Mouse (Mus musculus) A20 (cell line): ENCODE results near the gene Nfe2l1.

Source experiments
- DNase-seq: peaks from one replicate; pipeline ENCODE4 v3.0.0-alpha.2; 2011; ENCODE audit warnings: low read depth, low spot score

The Nfe2l1 gene

DNA sequence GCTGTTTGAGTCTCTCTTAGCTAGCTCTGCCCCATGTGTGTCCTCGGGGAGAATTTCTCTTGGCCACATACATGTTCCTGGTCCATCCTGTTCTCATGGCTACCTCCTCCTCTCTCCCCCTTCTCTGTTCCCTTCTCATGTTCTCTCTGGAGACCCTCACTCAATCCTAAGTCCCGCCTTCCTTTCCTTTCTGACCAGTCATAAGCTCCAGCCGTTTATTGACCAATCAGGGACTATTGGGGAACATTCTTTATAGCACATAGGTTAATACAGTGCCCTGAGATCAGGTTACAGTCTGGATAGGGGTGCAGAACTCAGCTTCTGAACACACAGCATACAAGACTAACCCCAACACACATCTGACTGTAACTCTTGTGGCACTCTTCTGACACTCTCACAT, 17.5 kb upstream of the Nfe2l1 start:
- no peak for DNase-seq

DNA sequence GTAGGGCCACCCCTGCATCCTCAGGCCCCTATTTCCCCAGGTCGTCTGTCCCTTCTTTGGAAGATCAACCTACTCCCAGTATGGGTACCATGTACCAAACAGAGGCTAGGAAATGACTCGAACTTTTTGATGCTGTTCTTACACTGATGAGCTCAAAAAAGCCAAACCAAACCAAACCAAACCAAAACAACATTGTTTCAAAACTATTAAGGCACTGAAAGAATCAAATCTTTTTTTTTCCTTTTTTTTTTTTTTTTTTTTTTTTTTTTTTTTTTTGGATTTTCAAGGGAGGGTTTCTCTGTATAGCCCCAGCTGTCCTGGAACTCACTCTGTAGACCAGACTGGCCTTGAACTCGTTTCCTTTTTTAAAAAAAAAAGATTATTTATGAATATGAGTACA, 13.9 kb upstream of the Nfe2l1 start:
- no peak for DNase-seq

DNA sequence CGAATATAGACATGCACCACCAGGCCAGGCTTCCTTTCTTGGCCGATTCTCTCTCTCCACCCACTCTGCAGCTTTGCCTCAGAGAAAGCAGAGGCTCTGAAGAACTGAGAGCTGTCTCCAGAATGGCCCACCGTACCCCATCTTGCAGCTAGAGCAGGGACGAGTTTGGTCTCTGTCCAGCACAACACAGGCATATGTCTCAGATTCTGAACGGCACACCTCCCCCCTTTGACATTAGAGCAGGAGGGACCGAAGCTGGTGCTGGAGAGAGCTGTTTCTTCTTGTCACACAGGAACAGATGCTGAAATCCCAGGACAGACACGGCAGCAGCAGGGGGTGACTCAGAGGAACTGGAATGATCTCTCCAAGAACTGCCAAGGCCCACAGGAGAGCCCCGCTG, 10.5 kb upstream of the Nfe2l1 start:
- no peak for DNase-seq

DNA sequence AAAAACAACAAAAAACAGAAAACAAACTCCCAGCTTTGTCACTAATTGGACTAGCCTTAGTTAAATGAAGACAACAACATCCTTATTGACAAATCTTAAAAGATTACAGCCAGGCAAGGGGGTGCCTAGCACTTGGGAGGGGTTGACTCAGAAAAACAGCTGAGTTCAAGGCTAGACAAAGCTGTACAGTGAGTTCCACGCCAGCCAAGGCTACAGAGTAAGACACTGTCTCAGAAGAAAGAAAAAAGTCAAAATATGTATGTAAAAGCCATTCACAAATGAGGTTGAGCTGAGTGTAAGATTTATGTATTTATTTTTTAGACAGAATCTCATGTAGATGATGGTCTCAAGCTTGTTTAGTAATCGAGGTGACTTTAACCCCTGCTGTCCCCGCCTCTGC, 10.1 kb upstream of the Nfe2l1 start:
- no peak for DNase-seq

DNA sequence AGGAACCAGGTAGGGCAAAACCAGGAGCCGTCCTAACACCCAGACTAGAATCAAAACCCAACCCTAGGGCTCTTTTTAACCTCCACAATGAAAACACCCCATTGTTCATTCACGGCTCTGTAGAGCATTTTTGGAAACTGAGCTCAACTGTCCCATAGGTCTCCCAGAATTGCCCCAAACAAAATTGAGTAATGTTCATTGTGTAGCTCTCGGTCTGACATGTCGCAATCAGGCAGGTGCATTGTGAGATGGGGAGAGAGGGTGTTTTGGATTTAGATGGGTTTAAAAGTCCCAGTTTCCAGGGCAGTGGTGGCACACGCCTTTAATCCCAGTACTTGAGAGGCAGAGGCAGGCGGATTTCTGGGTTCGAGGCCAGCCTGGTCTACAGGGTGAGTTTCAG, 9.7 kb upstream of the Nfe2l1 start:
- no peak for DNase-seq

DNA sequence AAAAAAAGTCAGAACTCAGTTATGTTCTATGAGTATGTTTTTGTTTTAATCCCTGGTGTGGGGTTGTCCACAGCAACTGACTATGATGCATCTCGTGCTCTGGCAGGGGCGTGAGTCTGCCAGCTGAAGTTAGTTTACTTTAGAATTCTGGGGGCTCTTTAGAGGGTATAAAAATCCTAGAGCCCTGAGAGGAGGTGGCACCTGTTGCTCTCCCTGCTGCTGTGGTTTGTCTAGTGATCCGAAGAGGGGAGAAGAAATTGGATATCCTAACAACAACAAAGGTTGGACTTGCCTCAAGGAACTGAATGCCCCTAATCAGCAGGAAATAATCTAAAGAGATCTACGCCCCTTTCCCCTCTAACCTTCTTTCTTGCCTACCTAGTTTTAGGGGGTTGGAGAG, 8.6 kb upstream of the Nfe2l1 start:
- DNase-seq = no peak

DNA sequence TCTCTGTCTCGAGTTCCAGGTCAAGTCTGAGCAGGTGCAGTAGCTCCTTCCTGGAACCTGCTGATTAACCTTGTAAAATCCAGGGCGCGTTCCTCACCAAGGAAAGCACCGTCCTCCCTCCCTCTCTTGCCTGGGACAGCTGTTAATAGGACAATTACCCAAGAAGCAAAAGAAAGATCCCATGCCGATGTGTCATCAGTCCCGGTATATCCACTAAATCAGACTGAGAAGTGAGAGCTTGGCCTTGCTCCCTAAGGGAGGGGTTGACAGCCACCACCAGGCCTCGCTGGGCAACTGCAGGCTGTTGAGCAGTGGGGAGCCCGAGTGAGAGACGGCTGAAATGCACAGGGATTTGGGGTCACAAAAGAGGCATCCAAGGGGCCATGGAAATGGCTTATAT, 7.5 kb upstream of the Nfe2l1 start:
- DNase-seq = no peak

DNA sequence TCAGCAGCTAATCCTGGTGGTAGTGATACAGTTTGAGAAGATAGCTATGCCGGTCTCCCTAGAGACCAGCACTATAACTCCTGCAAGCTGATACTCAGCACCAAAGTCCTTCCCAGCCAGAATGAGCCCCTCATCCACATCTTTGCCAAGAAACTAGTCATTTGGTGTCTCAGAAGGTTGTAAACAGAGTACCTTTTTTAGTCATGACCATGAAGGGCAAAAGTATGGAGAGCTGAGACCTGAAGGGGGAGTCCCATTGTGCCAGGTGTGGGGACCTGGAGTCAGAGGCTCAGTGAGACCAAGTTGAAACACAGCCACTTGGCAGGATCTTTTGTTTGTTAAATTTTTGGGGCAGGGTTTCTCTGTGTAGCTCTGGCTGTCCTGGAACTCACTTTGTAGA, 4.4 kb upstream of the Nfe2l1 start:
- peak; percentile 59 for DNase-seq

DNA sequence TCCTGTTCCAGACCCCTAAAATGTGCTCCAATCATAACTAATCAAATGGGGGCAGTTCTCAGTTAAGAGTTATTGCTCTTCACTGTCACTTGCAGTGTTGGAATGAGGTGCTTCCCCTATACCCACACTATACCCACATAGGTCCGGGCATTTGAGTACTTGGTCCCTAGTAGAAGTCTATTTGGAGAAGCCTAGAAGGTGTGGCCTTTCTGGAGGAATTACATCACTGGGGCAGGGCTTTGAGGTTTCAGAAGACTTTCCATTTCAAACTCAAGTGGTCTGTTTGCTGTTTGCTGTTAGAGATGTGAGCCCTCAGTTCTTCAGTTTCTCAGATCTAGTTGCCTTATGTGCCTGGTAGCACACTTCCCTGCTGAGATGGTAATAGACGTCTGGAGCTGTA, 3.2 kb upstream of the Nfe2l1 start:
- DNase-seq = peak; percentile 83

DNA sequence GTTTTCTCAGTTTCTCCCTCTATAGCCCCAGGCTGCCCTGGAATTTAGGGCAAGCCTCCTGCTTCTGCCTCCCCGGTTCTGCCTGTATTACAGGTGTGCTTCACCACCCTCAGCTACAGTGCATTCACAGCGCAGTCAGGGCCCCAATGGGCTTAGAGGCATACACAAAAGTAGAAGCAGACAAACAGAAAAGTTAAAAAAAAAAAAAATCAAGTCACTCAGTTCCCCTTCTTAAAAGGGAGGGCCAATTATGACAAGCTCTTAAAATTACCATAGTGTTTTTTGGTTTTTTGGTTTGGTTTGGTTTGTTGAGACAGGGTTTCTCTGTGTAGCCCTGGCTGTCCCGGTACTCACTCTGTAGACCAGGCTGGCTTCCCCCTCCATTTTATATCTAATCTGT, 2.8 kb upstream of the Nfe2l1 start:
- DNase-seq = peak; percentile 77

DNA sequence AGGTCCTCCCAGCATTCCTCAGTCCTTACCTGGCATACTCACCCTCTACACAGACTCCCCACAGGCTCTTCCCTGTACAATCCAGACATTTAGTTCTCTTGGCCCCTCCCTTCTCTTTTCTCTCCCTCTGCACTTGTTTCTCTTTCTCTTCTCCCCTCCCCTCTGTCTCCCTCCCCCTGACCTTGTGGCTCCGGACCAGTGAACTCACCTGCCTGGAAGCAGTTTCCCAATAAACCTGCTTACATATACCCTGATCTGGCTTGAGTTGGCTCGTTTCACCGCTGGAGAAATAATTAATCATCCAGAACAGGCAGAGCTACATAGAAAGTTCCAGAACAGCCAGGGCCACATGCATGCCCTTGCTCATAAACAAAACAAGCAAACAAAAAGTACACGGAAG, 1.7 kb upstream of the Nfe2l1 start:
- no peak for DNase-seq

DNA sequence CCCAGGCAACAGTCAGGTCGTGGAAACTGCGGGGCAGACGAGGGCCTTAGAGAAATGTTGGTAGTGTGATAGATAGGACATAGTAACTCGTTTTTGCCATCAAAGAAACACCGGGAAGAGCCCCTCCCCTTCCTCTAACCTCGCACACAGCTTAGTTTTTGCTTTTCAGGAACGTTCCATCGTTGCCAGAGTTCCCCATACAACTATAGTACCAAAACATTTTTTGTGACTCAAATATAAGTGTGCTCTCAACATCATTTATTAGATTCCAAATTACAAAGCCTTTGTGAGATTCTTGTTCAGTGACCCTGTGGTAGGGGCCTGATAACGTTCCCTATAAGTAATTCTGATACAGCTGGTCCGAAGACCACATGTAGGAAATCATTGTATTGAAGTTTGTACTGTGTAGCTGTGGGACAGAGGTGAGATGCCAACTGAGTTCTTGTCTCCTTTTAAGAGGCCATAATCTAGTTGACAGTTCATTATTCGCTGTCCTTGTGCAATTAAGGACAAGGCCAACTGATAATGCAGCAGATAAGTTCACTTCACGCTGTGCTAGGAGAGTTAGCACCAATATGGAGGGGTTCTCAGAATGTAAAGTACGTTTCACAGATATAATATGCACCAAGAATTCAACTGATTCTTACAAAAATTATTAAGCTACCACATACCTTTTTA, 910 bp upstream of the Nfe2l1 start:
- no peak for DNase-seq

DNA sequence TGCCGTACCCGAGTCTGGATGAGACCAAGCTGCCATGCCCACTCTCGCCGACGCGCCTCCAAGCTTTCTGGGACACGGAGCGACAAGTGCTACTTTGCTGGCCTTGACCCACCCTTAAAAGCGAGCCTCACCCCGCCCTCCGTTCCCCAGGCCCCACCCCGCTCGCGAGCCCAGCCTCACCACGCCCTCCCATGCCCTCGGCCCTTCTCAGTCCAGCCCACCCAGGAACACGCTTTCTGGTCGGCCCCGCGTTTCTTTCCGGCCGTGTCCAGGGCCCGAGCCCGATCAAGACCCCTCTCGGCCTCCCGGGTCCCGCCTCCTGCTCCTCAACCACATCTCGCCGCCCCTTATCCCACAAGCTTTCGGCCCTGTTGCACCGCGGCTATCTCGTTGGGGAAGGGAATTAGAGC, 360 bp downstream of the Nfe2l1 start:
- peak; percentile 92 for DNase-seq

DNA sequence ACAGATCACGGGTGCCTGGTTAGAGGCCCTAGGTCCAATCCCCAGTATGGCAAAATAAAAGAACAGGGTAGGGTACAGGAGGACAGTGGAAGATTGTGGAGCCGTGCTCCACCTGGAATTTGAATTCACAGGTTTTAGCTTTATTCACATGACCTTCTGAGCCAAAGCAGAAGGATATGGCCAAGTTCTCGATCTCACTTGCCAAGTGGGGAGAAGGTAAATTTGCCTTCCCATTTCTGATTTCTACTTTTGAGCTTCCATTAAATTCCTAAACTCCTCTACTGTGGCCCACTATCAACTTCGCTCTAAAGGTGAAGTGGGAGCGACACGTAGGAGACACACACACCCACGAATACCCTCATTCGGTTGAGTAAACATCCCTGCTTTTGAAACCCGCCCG, 887 bp downstream of the Nfe2l1 start:
- DNase-seq = no peak

DNA sequence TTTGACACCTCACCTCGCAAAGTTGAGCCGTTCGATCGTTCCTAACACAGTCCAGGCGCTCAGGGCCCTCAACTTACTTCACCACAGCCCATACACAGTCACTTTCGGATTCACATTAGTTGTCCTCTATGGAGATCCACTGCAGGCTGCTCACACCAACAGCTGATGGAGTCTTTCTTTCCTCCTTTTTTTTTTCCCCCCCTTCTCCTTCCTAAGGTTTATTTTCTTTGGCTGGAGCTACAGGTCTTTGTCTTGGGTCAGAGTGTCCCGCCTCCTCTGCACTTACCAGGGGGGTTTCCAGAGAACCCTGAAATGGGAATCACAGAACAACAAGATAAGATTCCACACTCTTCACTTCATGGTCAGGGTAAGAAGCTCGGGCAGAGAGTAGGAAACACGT, 1.9 kb downstream of the Nfe2l1 start:
- no peak for DNase-seq

DNA sequence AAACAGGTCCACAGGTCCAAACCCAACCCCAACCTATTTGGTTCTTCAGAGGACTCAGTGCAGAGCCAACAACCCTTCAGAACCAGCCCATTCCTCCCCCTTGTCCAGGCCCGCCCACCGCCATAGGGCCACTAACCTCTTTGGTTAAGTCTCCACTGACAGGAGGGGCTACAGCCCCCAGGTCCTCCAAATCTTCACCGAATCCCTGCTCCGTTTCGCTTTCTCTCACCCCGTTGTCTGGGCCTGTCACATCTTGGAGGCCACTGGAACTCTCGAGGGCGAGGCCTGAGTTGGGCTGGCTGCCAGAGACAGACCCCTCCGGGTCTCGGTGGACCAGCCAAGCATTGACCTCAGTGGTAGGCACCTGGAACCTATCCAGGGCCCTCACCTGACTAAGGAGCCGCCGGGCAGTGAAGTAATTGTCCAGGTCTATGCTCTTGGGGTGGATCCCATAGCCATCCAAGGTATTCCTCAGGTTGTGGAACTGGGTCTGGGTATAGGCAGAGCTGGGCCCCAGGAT, 2.6 kb downstream of the Nfe2l1 start:
- DNase-seq = no peak

DNA sequence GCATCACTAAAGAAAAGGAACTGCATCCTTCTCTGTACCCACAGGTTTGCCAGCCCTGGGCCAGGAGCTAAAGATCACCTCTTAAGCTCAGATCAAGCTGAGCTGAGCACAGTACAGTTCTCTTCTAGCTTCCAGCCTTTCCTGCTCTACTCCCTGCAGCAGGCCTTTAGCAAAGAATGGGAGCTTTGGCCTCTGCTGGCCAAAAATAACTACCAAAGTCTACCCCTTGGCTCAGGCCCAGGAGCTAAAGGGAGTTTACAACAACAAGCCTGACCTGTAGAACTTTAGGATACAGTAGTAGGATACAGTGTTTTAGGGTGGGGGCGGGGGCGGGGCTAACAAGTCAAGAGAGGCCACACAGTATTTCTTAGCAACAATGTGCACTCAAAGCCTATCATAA, 3.3 kb downstream of the Nfe2l1 start:
- DNase-seq = no peak

DNA sequence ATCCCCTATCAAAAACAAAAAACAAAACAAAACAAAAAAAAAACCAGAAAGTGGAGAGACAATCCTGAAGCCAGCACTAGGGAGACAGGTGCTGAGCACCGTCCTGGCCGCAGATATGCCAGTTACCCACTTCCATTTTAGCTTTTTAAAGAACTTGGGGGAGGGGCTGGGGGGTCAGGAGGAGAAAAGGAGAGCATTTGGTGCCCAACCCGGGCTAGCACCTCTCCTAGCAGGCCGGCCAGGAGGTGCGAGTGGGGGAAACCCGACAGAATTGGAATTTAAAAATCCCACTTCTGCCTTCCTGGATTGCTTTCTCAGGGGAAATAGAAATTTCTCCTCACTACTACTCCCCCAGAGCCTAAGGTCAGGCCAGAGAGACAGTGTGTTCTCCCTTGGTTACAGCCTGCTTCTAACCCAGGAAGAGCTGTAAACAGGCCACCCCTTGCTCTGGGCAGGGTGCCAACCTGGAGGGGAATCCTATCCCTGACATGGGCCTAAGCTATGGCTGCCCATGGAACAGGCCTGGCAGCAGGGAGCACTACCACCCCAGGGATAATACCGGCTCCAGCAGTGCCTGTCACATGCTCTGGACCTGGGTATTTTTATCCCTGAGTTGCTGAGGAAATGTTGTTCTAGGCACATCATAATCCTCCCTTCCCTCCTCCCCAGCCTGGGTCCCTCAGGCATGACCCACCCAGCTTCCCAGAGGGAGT, 4.8 kb downstream of the Nfe2l1 start:
- DNase-seq = peak; percentile 35

DNA sequence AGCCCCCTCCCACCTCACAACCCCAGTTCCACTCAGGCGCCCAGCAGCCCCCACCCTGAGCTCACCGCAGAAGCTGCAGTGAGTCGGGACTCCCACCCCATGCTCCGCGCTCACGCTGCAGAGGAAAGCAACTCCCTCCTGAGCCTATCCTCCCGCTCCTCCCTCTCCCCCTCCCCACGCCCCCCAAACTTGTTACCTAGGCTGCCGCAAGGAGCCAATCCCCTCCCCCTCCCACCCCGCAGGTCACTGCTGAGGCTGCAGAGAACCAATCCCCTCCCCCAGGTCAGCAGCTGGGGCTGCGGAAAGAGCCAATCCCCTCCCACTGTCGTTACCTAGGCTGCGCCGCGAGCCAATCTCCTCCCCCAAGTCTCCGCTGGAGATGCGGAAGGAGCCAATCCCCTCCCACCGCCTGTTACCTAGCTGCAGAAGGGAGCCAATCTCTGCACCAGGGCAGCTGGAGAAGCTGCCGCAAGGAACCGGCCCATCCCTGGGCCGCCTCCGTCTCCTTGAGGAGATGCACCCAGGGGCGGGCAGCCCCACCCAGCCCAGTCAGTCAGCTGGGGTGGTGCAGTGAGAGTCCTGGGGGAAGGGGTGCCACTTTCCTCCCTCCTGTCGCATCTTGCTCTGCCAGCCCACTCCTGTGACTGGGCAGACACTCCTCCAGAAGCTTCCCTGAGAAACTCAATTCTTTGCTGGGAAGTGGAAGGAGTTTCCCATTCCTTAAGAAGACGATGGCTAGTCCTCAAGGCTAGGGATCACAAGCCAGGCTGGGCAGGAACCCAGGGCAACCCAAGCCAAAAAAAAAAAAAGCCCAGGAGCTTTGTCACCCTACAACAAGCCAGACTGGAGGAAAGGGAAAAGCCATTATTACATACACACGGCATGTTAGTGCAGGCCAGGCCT, 5.6 kb downstream of the Nfe2l1 start:
- DNase-seq = peak; percentile 99

DNA sequence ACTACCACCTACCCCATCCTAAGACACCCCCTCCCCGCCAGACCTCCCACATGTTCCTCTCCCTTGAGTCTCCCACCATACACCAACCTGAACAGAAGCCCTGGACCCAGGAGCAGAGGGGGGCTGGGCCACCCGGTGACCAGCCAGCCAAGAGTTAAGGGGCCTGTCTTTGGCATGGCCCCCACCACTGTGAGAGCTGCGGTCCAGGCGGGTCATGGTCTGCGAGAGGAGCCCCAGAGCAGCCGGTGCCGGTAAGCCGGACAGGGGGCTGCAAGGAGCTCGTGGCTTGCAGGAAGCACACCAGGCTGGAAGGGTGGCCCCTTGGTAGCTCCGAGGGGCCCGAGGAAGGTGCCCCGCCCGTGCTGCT, 6.3 kb downstream of the Nfe2l1 start:
- no peak for DNase-seq

DNA sequence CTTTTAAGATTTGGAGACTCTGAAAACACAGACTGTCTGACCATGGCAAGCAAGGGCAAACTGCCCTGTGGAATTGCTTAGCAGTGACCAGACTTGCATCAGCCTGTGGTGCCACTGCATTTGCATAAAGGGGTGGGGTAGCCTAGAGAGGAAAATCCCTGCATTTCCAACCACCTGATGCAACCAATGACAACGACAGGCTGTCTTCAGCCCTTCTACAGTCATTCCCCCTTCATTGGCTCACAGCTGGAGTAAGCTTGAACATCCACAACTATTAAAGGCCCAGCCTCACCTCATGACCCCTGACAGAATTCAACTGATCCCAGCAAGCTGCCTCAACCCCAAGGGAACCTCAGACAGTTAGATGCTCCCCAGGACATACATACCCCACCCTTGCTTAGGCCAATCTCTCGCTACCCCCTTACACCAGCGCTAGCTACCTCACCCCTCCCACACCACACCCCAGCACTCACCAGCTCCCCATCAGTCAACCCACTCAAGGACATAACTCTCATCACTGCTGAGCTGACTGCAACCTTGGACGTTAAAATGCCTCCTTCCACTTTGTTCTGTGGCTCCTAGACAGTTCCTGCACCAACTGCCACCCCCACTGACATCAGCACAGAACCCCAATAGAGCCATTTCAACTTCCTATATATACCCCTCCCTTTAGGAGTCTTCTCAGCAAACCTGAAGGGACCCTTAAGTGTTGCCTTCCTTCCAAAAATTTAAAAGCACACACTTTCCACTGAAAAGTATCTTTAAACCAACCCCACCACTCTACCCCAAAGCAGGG, 6.9 kb downstream of the Nfe2l1 start:
- DNase-seq = peak; percentile 91

DNA sequence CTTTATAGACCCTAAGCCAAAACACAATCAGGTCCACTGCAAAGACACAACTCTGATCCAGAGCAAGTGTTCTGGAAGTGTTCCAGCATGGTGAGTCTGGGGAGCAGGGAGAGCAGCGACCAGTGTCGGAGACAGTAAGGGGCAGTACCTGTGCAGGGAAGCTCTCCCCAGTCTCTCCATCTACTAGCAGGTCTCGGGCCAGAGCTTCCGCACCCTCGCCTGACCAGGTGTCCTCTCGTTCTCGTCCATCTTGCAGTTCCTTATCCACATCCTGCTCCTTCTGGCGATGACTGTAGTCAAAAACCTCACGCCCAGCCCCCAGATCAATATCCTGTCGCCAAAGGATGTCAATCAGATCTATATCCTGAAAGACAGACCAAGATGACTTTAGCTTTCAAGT, 7.8 kb downstream of the Nfe2l1 start:
- DNase-seq = no peak
